Mouse (Mus musculus): ENCODE results near the gene Vim. TPM values are rescaled to one million over a fixed set of nuclear protein-coding genes. Genes with fewer than 3 reads are reported as not detected.

Gene Vim
- polyA plus RNA-seq (2016; fragmentation: Nextera tagmentation; extraction: Ambion mirVana): 1,122 and 1,179 TPM in 2 replicates

DNA sequence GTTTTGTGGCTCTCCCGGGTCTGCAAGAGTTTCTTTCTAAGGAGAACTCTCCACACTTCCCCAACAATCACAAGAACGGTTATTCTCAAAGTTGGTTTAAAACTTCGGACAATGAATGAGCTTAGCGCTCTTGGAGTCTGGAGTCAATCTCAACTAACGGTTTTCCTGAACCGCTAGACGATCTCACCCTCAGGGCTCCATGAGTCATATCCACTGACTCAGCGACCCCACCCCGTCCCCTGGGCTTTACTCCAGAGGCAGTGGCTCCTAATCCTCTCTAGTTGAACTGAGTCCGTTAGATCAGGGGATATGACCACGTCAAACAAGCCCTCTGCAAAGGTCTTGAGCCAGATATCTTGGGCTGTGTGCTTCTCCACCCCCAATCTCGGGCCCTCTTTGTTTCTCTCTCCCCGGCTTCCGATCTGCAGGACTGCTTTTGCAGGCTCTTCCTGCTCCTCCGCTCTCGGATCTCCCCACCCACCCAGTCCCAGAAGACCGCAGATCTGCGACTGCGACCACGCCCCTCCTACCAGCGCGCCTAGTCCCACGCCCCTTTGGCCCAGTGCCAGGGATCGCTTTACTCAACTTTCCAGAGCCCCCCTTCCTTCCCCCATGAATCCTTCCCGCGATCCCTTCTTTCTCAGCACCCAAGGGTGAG is at the start of gene Vim:
TSS of gene Vim (plus strand) at position 520 of the 658 bp plus-strand sequence.
- Histone ChIP-seq H3K36me3 (peaks cover 12% of the 10 kb centered on the region), H3K4me3 (peak within 1 kb of the TSS; percentile 87), H3K9ac (peak within 1 kb of the TSS; percentile 94), H3K4me1 (peaks cover 11% of the 10 kb centered on the region), H3K4me2 (replicated peaks) (peak within 1 kb of the TSS; percentile 73), H3K9me3 (no peaks in the 10 kb centered on the region), H3K27me3 (replicated peaks) (no peaks in the 10 kb centered on the region), H3K27ac (peak within 1 kb of the TSS; percentile 87)
- ATAC-seq (ENCODE audit: low FRiP score, low read depth): peak; percentile 88
- WGBS: under 1% methylated on average over 26 of the region's 26 CpGs

DNA sequence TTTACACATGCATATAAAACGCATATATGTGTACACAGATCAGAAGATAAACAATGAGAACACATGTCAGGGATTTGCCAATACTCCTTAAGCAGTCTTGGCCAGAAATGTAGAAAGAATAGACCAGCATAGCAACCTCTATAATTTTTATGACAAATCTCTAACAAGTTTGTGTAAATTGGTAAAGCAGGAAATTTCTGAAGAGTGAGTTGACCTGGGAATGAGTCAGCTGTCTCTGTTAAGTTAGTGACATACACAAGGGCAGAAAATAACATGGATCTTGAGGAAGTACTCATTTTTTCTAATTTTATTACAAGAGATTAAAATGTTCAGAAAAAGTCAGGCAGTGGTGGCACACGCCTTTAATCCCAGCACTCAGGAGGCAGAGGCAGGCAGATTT is 47.5 kb upstream of the Vim start:
- Histone ChIP-seq H3K4me1 (0 out of 2 replicates have a peak, but pooled peaks cover 3% of the 10 kb centered on the region), H3K36me3 (no peaks in the 10 kb centered on the region), H3K9me3 (no peaks in the 10 kb centered on the region), H3K27me3 (replicated peaks) (no peaks in the 10 kb centered on the region), H3K27ac (no peak overlapping the region), H3K4me2 (replicated peaks) (no peak overlapping the region), H3K9ac (no peak overlapping the region), H3K4me3 (no peak overlapping the region)
- WGBS: 94% methylated on average over 2 of the region's 2 CpGs
- ATAC-seq (ENCODE audit: low FRiP score, low read depth): no peak

DNA sequence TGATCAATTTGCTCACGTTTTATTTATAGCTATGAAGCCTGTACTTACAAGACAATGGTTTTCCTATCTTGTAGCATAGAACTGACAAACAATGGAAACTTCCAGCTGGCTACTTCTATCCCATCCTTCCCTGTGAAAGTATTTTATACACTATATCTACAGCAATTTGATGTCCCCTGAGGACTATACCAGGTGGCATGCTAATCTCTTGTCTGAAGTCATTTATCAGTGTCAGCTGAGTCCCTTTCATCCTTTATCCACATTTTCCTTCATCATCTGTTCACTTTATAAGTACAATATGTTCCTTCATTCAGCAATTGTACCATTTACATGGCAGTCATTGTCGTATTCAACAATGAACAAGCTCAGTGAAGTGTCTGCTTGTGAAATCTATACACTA is 46.6 kb upstream of the Vim start:
- no peaks in the 10 kb centered on the region for H3K9me3 ChIP-seq
- H3K4me1 ChIP-seq: 0 out of 2 replicates have a peak, but pooled peaks cover 3% of the 10 kb centered on the region
- 33% methylated on average over 2 of the region's 2 CpGs for WGBS
- H3K4me3 ChIP-seq: no peak overlapping the region
- no peak overlapping the region for H3K27ac ChIP-seq
- no peaks in the 10 kb centered on the region for H3K36me3 ChIP-seq
- no peaks in the 10 kb centered on the region for H3K27me3 ChIP-seq (replicated peaks)
- ATAC-seq (ENCODE audit: low FRiP score, low read depth): peak; percentile 36; the same call in 1 of the 2 replicates
- no peak overlapping the region for H3K9ac ChIP-seq
- no peak overlapping the region for H3K4me2 ChIP-seq (replicated peaks)

DNA sequence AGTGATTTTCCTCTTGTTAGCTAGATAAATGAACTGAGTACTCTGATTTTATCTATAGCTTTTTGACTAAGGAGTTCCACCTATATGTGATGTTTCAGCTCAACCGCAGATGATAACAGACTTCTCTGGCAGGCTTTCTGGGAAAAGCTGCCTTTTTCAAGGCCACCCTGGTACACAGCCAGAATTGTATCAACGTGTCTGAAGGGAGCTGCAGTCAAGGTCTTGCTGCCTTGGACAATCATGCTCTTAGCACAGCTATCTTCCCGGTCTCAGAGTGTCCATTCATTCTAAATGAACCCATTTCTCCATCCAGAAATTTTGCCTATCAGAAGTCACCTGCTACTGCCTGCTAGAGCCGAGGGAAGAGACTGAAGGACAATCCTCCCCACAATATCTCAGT is 46.2 kb upstream of the Vim start:
- no peak overlapping the region for H3K9ac ChIP-seq
- H3K4me1 ChIP-seq: 0 out of 2 replicates have a peak, but pooled peaks cover 3% of the 10 kb centered on the region
- no peaks in the 10 kb centered on the region for H3K36me3 ChIP-seq
- H3K27me3 ChIP-seq (replicated peaks): no peaks in the 10 kb centered on the region
- ATAC-seq (ENCODE audit: low FRiP score, low read depth): no peak
- no peaks in the 10 kb centered on the region for H3K9me3 ChIP-seq
- 67% methylated on average over 4 of the region's 4 CpGs for WGBS
- H3K4me3 ChIP-seq: no peak overlapping the region
- H3K4me2 ChIP-seq (replicated peaks): no peak overlapping the region
- H3K27ac ChIP-seq: no peak overlapping the region

DNA sequence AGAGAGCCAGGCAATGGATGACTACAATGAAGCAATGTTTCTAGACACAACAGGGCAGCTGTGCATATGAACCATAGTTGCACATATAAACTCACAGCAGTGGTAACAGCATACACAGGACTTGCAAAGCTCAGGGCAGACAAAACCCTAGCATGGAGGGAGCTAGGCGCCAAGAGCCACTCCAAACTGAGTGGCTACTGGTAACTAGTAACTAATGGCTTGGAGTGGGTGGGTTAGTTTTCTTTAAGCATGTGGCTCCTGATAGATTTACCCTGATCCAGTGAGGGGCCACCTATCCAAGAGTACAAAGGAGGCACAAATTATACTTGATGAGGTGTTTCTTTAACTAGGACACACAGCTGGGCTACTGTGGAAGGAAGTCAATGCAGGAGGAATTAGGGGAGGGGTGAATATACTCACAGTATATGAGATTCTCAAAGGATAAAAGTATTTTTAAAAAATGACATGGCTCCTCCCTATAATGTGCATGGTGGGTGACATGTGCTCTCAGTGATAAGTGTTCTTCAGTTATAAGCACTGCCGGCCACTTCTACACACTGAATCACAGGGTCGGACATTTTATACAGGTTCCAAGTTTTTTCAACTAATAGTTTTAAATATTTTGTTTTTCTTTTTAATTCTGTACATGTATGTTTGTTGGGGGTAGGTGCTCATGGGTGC is 44.3 kb upstream of the Vim start:
- Histone ChIP-seq H3K9me3 (no peaks in the 10 kb centered on the region), H3K27ac (no peak overlapping the region), H3K9ac (no peak overlapping the region), H3K4me1 (0 out of 2 replicates have a peak, but pooled peaks cover 3% of the 10 kb centered on the region), H3K4me3 (no peak overlapping the region), H3K36me3 (no peaks in the 10 kb centered on the region), H3K27me3 (replicated peaks) (no peaks in the 10 kb centered on the region), H3K4me2 (replicated peaks) (no peak overlapping the region)
- WGBS: 93% methylated on average over 3 of the region's 3 CpGs
- ATAC-seq (ENCODE audit: low FRiP score, low read depth): no peak

DNA sequence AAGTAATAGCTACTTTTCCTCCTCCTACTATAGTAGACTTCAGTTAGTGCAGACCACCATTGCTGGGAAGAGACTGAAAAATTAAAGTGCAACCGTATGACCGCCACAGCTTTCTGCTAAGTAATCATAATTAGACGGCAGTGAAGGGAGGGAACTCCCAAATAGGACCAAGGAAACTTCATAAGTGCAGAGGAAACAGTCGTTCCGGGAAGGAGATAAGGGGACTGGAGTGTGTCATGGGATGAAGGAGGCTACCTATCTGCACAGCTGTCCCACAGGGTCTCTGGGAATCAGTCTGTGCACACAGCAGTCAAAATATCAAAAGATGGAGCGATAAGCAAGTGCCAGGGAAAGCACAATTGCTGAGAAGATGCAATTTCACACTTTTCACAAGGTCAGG is 43.1 kb upstream of the Vim start:
- Histone ChIP-seq H3K36me3 (no peaks in the 10 kb centered on the region), H3K9me3 (no peaks in the 10 kb centered on the region), H3K9ac (no peak overlapping the region), H3K27ac (no peak overlapping the region), H3K4me1 (0 out of 2 replicates have a peak, but pooled peaks cover 3% of the 10 kb centered on the region), H3K27me3 (replicated peaks) (no peaks in the 10 kb centered on the region), H3K4me2 (replicated peaks) (no peak overlapping the region), H3K4me3 (no peak overlapping the region)
- ATAC-seq (ENCODE audit: low FRiP score, low read depth): no peak
- 93% methylated on average over 6 of the region's 6 CpGs for WGBS

DNA sequence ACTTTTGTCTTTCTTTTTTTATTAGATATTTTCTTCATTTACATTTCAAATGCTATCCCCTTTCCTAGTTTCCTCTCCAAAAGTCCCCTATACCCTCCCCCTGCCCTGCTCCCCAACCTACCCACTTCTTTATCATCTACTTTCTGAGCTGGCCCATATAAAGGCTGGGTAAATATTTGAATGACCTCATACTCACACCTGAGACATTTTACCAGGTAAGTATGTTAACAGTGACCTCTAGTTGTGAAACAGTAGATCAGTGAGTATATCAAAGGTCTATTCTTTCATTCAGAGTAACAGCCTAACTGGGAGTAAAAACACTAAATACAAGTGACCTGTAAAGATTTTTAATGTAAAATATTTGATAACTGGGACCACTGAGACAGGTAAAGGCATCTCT is 37.0 kb upstream of the Vim start:
- Histone ChIP-seq H3K27me3 (replicated peaks) (no peaks in the 10 kb centered on the region), H3K4me3 (no peak overlapping the region), H3K4me2 (replicated peaks) (no peak overlapping the region), H3K4me1 (no peaks in the 10 kb centered on the region), H3K9me3 (no peaks in the 10 kb centered on the region), H3K36me3 (no peaks in the 10 kb centered on the region), H3K9ac (no peak overlapping the region), H3K27ac (no peak overlapping the region)
- ATAC-seq (ENCODE audit: low FRiP score, low read depth): no peak

DNA sequence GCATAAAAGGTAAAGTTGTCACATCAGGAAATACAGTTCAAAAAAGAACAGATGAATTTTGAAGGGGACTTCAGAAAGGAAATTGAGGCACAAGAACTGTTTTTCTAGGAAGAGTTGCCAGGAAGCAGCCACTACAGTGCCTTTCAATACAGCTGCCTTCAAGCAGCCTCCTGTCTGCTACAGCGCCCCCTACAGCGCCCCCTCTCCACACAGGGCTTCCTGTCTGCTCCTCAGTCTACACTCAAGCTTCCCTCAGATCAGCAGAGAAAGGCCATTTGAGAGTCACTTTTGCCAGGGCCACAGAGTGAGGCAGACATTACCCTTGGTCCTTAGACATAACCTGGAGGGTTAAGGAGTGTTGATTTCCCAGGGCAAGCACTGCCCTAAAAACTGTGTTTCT is 36.0 kb upstream of the Vim start:
- Histone ChIP-seq H3K9ac (no peak overlapping the region), H3K27ac (no peak overlapping the region), H3K36me3 (no peaks in the 10 kb centered on the region), H3K4me3 (no peak overlapping the region), H3K4me1 (no peaks in the 10 kb centered on the region), H3K27me3 (replicated peaks) (no peaks in the 10 kb centered on the region), H3K9me3 (no peaks in the 10 kb centered on the region), H3K4me2 (replicated peaks) (no peak overlapping the region)
- ATAC-seq (ENCODE audit: low FRiP score, low read depth): no peak
- 20% methylated on average over 2 of the region's 2 CpGs for WGBS

DNA sequence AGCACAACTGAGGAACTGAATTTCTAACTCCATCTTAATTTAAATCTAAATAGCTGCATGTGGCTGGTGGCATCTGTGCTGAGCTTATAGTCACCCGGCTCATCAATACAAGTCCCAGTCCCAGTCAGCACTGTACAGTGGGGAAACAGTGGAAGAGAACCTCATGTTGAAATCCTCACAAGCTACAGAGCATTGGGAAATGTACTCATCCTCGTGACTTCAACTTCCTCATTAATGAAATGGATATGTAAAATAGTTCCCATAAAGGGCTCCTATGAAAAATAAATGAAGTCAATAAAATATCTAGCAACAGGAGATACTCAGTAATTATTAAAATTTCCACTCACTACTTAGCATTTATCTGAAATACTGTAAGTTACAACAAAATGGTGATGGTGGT is 35.5 kb upstream of the Vim start:
- no peak overlapping the region for H3K9ac ChIP-seq
- no peak overlapping the region for H3K27ac ChIP-seq
- 77% methylated on average over 2 of the region's 2 CpGs for WGBS
- H3K4me1 ChIP-seq: no peaks in the 10 kb centered on the region
- no peaks in the 10 kb centered on the region for H3K36me3 ChIP-seq
- ATAC-seq (ENCODE audit: low FRiP score, low read depth): no peak
- H3K27me3 ChIP-seq (replicated peaks): no peaks in the 10 kb centered on the region
- H3K9me3 ChIP-seq: no peaks in the 10 kb centered on the region
- H3K4me3 ChIP-seq: no peak overlapping the region
- H3K4me2 ChIP-seq (replicated peaks): no peak overlapping the region

DNA sequence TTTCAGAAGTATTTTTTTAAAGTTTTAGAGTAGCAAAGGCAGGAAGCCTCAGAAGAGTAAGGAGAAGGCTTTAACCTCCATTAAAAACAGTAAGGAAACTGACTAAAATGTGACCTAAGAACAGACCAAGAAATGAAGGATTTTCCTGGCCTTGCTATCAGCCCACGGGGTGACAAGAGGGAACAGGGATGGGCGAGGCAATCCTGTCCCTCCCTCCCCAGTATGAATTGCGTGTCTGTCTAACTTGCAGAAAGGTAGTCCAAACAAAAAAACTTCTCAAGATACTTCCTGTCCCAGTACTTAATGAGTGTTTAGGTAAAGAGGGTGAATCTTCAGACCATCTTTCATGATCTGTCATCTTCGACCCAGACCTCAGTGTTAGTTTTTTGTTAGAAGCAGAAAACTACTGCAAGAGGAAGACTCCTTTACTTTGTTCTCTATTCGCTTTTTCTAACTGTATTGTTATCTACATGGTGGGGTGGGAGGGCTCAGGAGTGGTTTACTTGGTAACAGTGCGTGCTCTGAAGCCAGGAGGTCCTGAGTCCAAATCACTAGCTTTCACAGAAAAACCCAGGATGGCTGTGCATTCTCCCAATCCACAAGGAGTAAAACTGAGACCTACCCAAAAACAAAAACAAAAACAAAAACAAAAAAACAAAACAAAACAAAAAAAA is 34.9 kb upstream of the Vim start:
- WGBS: 78% methylated on average over 6 of the region's 6 CpGs
- no peak overlapping the region for H3K4me3 ChIP-seq
- H3K36me3 ChIP-seq: no peaks in the 10 kb centered on the region
- H3K4me1 ChIP-seq: no peaks in the 10 kb centered on the region
- no peak overlapping the region for H3K9ac ChIP-seq
- H3K27ac ChIP-seq: no peak overlapping the region
- no peak overlapping the region for H3K4me2 ChIP-seq (replicated peaks)
- no peaks in the 10 kb centered on the region for H3K9me3 ChIP-seq
- H3K27me3 ChIP-seq (replicated peaks): no peaks in the 10 kb centered on the region
- no peak for ATAC-seq (ENCODE audit: low FRiP score, low read depth)

DNA sequence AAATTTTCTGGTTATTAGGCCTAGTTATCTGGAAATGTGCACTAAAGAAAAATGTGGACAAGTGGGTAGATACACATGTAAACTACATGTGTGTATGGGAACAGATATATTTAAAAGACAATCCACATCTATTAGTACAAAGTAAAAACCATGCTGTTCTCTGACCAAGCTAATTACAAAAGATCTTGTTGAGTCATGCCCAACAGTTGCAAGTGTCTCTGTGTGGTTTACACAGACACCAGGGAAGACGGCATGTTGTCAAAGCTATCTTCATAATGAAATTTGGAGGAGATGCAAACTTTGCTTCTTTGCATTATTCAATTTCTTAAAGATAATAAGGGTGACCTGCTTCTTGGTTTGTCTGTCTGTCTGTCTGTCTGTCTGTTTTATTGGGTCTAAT is 33.9 kb upstream of the Vim start:
- Histone ChIP-seq H3K4me3 (no peak overlapping the region), H3K9me3 (no peaks in the 10 kb centered on the region), H3K27me3 (replicated peaks) (no peaks in the 10 kb centered on the region), H3K36me3 (no peaks in the 10 kb centered on the region), H3K9ac (no peak overlapping the region), H3K4me2 (replicated peaks) (no peak overlapping the region), H3K4me1 (no peaks in the 10 kb centered on the region), H3K27ac (no peak overlapping the region)
- ATAC-seq (ENCODE audit: low FRiP score, low read depth): no peak
- 97% methylated on average over 1 of the region's 1 CpGs for WGBS

DNA sequence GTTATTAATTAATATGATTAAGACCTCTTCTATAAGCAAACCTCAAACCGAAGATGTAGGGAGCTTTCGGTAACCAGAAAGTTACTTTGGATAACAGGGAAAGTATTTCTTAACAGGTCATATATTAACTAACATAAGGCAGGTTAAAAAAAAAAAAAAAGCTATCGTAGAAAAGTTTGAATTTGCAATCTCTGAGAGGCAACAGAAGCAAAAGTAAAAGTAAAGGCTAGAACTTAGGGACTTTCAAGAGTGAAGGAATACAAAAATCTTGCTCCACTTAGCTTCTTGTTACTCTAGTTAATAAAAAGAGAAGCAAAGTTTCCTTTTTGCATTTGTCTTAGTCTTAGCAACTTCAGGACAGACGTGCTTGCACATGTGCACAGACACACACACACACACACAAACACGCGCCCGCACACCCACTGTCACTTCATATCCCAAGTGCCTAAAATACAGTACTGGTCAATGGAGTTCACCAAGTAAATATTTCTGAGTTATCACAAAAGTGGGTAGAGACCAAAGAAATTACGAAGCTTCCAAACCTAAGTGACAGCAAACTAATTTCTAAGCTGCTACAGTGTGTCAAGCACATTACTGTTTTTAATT is 30.1 kb upstream of the Vim start:
- no peaks in the 10 kb centered on the region for H3K4me1 ChIP-seq
- 53% methylated on average over 8 of the region's 8 CpGs for WGBS
- peak; percentile 51 for ATAC-seq (ENCODE audit: low FRiP score, low read depth)

More for the DNA sequence above, 30.1 kb upstream of the Vim start:
- no peaks in the 10 kb centered on the region for H3K36me3 ChIP-seq
- no peaks in the 10 kb centered on the region for H3K9me3 ChIP-seq
- H3K9ac ChIP-seq: peak overlapping the region; percentile 70; the same call in 1 of the 2 replicates
- peak overlapping the region; percentile 60 for H3K4me2 ChIP-seq (replicated peaks)
- peak overlapping the region; percentile 57 for H3K4me3 ChIP-seq
- peak overlapping the region; percentile 75; the same call in 1 of the 2 replicates for H3K27ac ChIP-seq
- H3K27me3 ChIP-seq (replicated peaks): no peaks in the 10 kb centered on the region

All from neural tube, embryonic 12.5 days (tissue).